Mouse (Mus musculus): ENCODE data around the gene Chrdl2. TPM values are rescaled to one million over a fixed set of nuclear protein-coding genes. Genes with fewer than 3 reads are reported as not detected.

The Chrdl2 gene
- 0.30 and 0.52 TPM in 2 replicates for polyA plus RNA-seq (2012; rRNA removed)

GRCm38 (mm10) chr7:100005790-100006189, at the start of gene Chrdl2:
Chrdl2 (plus strand) TSS chr7:100006172.

GRCm38 (mm10) chr7:99980132-99980591, 25.8 kb upstream of the Chrdl2 start, which contains the start of gene Rnf169:
Rnf169 (minus strand) TSS chr7:99980448.

Other genes with a start within 250 kb of the Chrdl2 start
- not detected in 2 replicates for gene Olfr521, start 242.7 kb upstream of the Chrdl2 start, polyA plus RNA-seq (2012; rRNA removed)
- 1.8 and 1.9 TPM in 2 replicates for gene Neu3, start 177.8 kb upstream of the Chrdl2 start, polyA plus RNA-seq (2012; rRNA removed)
- gene Xrra1, start 147.1 kb upstream of the Chrdl2 start, polyA plus RNA-seq (2012; rRNA removed): 0.80 and 0.82 TPM in 2 replicates
- 87.3 and 92.5 TPM in 2 replicates for gene Spcs2, start 142.7 kb upstream of the Chrdl2 start, polyA plus RNA-seq (2012; rRNA removed)
- 8.4 and 9.8 TPM in 2 replicates for gene Rnf169, start 25.7 kb upstream of the Chrdl2 start, polyA plus RNA-seq (2012; rRNA removed)
- 45.6 and 48.0 TPM in 2 replicates for gene Pold3, start 115.4 kb downstream of the Chrdl2 start, polyA plus RNA-seq (2012; rRNA removed)
- 11.4 and 11.8 TPM in 2 replicates for gene Lipt2, start 153.1 kb downstream of the Chrdl2 start, polyA plus RNA-seq (2012; rRNA removed)
- 0.38 and 1.1 TPM in 2 replicates for gene Kcne3, start 170.3 kb downstream of the Chrdl2 start, polyA plus RNA-seq (2012; rRNA removed)
- 55.1 and 62.1 TPM in 2 replicates for gene Pgm2l1, start 221.2 kb downstream of the Chrdl2 start, polyA plus RNA-seq (2012; rRNA removed)

Measured in central nervous system, embryonic 18 days (tissue).